Comparison of ENCODE assay signal across 8 mouse cellular contexts in genomic region chr13:43172036-43172713, GRCm38 (mm10). TPM values are rescaled to one million over a fixed set of nuclear protein-coding genes. Genes with fewer than 3 reads are reported as not detected.
A peak's percentile ranks its signal among the peaks of the same experiment; 100 is the strongest.
DNase-seq lines count a peak whose midpoint lies in the region; TF ChIP-seq lines count a peak whose summit lies in the region.

No protein-coding gene starts in this region.

- peak; percentile 29; the same call in 1 of the 2 replicates for TF ChIP-seq CTCF in heart, adult 2 months (IDR thresholded peaks at IDR 0.05)
- peak; percentile 84 for TF ChIP-seq CTCF in ES-Bruce4 (IDR thresholded peaks at IDR 0.05; ENCODE audit: low read depth, low read length)

- TF ChIP-seq POLR2A in heart, adult 2 months (IDR thresholded peaks at IDR 0.05; ENCODE audit: insufficient read depth, low read depth, low read length): no peak
- no peak for TF ChIP-seq POLR2A in ES-Bruce4 (IDR thresholded peaks at IDR 0.05; ENCODE audit: insufficient read depth, low read length)

- H3K9ac ChIP-seq in heart, adult 2 months (ENCODE audit: low read depth, low read length): no peak overlapping the region
- peak overlapping the region; percentile 63 for H3K9ac ChIP-seq in ES-Bruce4 (ENCODE audit: low read depth, poor library complexity, severe bottlenecking)

- TF ChIP-seq EP300 in heart, adult 2 months (IDR thresholded peaks at IDR 0.05; ENCODE audit: insufficient read depth, low read depth, low read length): no peak
- no peak for TF ChIP-seq EP300 in ES-Bruce4 (IDR thresholded peaks at IDR 0.05; ENCODE audit: insufficient read depth, low read depth, low read length)

- H3K27me3 ChIP-seq in heart, adult 2 months (ENCODE audit: control insufficient read depth, insufficient read depth, low read length): no peaks in the 10 kb centered on the region
- H3K27me3 ChIP-seq in ES-Bruce4 (ENCODE audit: control insufficient read depth, insufficient read depth, low read length, poor library complexity, severe bottlenecking): no peaks in the 10 kb centered on the region

- DNase-seq in heart, adult 2 months: no peak
- no peak for DNase-seq in heart, postnatal 25 days (ENCODE audit: low spot score)
- peak; percentile 45 for DNase-seq in embryo, embryonic 11 days
- peak; percentile 60 for DNase-seq in induced T-regulatory cell, adult 2 months (ENCODE audit: low read depth)
- peak; percentile 43 to 45 for DNase-seq in lung, postnatal 4 days
- DNase-seq in testis, postnatal 10 days (ENCODE audit: low spot score): peak; percentile 66
- no peak for DNase-seq in spleen, adult 18-20 months

- no peaks in the 10 kb centered on the region for H3K79me2 ChIP-seq in heart, adult 2 months (replicated peaks; ENCODE audit: control insufficient read depth, insufficient read depth, low read length)

- H3K9me3 ChIP-seq in ES-Bruce4 (replicated peaks; ENCODE audit: control insufficient read depth, insufficient read depth, low read length, poor library complexity, severe bottlenecking): no peaks in the 10 kb centered on the region

- WGBS in heart, adult 2 months: 24% methylated on average over 14 of the region's 14 CpGs

- H3K4me3 ChIP-seq in heart, adult 2 months: peak overlapping the region; percentile 86
- H3K4me3 ChIP-seq in ES-Bruce4 (ENCODE audit: low read depth, low read length): peak overlapping the region; percentile 74

- no peaks in the 10 kb centered on the region for H3K36me3 ChIP-seq in heart, adult 2 months (ENCODE audit: control insufficient read depth, insufficient read depth, low read length)
- no peaks in the 10 kb centered on the region for H3K36me3 ChIP-seq in ES-Bruce4 (ENCODE audit: control insufficient read depth, insufficient read depth, low read length, poor library complexity, severe bottlenecking)

- 0 out of 2 replicates have a peak, but pooled peaks cover 2% of the 10 kb centered on the region for H3K4me1 ChIP-seq in heart, adult 2 months (ENCODE audit: control insufficient read depth, insufficient read depth, low read length)
- no peaks in the 10 kb centered on the region for H3K4me1 ChIP-seq in ES-Bruce4 (ENCODE audit: control insufficient read depth, insufficient read depth, low read length)

- H3K27ac ChIP-seq in heart, adult 2 months: peak overlapping the region; percentile 82; the same call in 1 of the 2 replicates
- 0 out of 2 replicates have a peak overlapping the region, but pooled peaks have one; percentile 4 for H3K27ac ChIP-seq in ES-Bruce4 (ENCODE audit: insufficient read depth, low read length)

- intact Hi-C loops in heart, adult 2 months (cut with DNase I): loop anchor here (5.0 kb wide), 2 partner anchors 310 to 390 kb away; partner anchors contain the start of genes Mcur1 and Ranbp9
- intact Hi-C loops in heart, postnatal 25 days (cut with DNase I): loop anchor here (10.0 kb wide), 1 partner anchor 563 kb away; no protein-coding TSS in a partner anchor

RNA-seq across cellular contexts. Expression of gene Tbc1d7, which starts 0.9 kb away (rescaled TPM):
- total RNA-seq in heart, adult 2 months (2021): 10 to 100 TPM; 28.5 to 28.8 TPM
- 33.4 and 34.1 TPM in 2 replicates for polyA plus RNA-seq in heart, adult 2 months (2012; rRNA removed)
- 10 to 100 TPM; 35.9 to 43.0 TPM for total RNA-seq in heart, postnatal 25 days (2021)
- 26.4 and 28.1 TPM in 2 replicates for polyA plus RNA-seq in ES-Bruce4 (2011; ENCODE audit: insufficient read depth, insufficient read length, low read depth, missing spikeins)

Comparison
In these comparisons a context has a peak if more than half of its experiments do, and no peak if none do; other contexts are left out.
1. DNase-seq: peak in embryo, embryonic 11 days (single experiment), induced T-regulatory cell, adult 2 months (single experiment), lung, postnatal 4 days (2 of 2) and testis, postnatal 10 days (single experiment); none in heart, adult 2 months (0 of 2), heart, postnatal 25 days (single experiment) and spleen, adult 18-20 months (0 of 2).